Mouse (Mus musculus) spleen, adult 2 months (tissue): ENCODE results near the gene Madd. TPM values are rescaled to one million over a fixed set of nuclear protein-coding genes. Genes with fewer than 3 reads are reported as not detected.

Experiments used
- DNase-seq, 2 experiments: peaks; one replicate each; pipeline versions ENCODE4 v3.0.0 to v3.0.0-alpha.2; 2012 to 2021; ENCODE audit warnings: low spot score in 2 of 2, low read depth in 1 of 2
- H3K27ac ChIP-seq: fragments of 200-500 bp; 2 replicates; pipeline ENCODE4 v1.5.1; 2012; ENCODE audit warnings: low read length, inconsistent platforms; ENCODE audit not compliant: insufficient read depth
- H3K27me3 ChIP-seq: fragments of 200-500 bp; 2 replicates; pipeline ENCODE4 v1.6.1; 2012; ENCODE audit warnings: mild to moderate bottlenecking, moderate library complexity, low read length, inconsistent platforms; ENCODE audit not compliant: control insufficient read depth, insufficient read depth
- H3K36me3 ChIP-seq: fragments of 200-500 bp; 2 replicates; pipeline ENCODE4 v1.6.1; 2012; ENCODE audit warnings: mild to moderate bottlenecking, low read length, inconsistent platforms; ENCODE audit not compliant: control insufficient read depth, insufficient read depth
- H3K4me1 ChIP-seq: fragments of 200-500 bp; 2 replicates; pipeline ENCODE4 v1.6.1; 2011; ENCODE audit warnings: inconsistent platforms; ENCODE audit not compliant: control insufficient read depth, insufficient read depth, insufficient read length
- H3K4me3 ChIP-seq: fragments of 200-500 bp; 2 replicates; pipeline ENCODE4 v1.5.1; 2011; ENCODE audit warnings: mild to moderate bottlenecking, inconsistent platforms; ENCODE audit not compliant: insufficient read depth, insufficient read length; ENCODE audit errors: extremely low read depth
- CTCF ChIP-seq: fragments of 200-500 bp; IDR thresholded peaks from 2 replicates; pipeline ENCODE4 v1.5.1; 2011; ENCODE audit warnings: mild to moderate bottlenecking, inconsistent platforms; ENCODE audit not compliant: insufficient read depth, insufficient read length, insufficient replicate concordance; ENCODE audit errors: extremely low read depth
- POLR2A ChIP-seq: fragments of 200-500 bp; IDR thresholded peaks from 2 replicates; pipeline ENCODE4 v1.6.1; 2011; ENCODE audit warnings: low read depth, low read length, inconsistent platforms
- WGBS: fragments of 180-500 bp; shearing (Covaris S2); methylation state at CpG from one replicate; pipeline ENCODE4 v1.1.7; 2018; 5-methylcytosine and 5-hydroxymethylcytosine counted together
- polyA plus RNA-seq: library from polyadenylated mRNA; depleted of rRNA; stranded (reverse); fragments of >200 nt; gene quantifications from 2 replicates; pipeline ENCODE4 v1.2.3, GENCODE M21; 2012

The Madd gene
- polyA plus RNA-seq, 1 experiment, result 37.3 TPM

- Histone ChIP-seq H3K27ac (no peak overlapping the region), H3K4me3 (no peak overlapping the region), H3K36me3 (peaks cover 54% of the 10 kb centered on the region), H3K27me3 (no peaks in the 10 kb centered on the region), H3K4me1 (no peaks in the 10 kb centered on the region; the same call in 1 of the 2 replicates)
- DNase-seq, result no peak
- 87% methylated on average over 6 of the region's 6 CpGs for WGBS
- TF ChIP-seq CTCF (no peak), POLR2A (no peak)
Observed at GRCm38 (mm10) chr2:91142920-91143319, 40.7 kb downstream of the Madd start.

- Histone ChIP-seq H3K36me3 (peaks cover 53% of the 10 kb centered on the region), H3K27ac (no peak overlapping the region), H3K4me1 (peaks cover 10% of the 10 kb centered on the region; the same call in 1 of the 2 replicates), H3K27me3 (no peaks in the 10 kb centered on the region), H3K4me3 (no peak overlapping the region)
- no peak for DNase-seq
- TF ChIP-seq CTCF (no peak), POLR2A (no peak)
- 95% methylated on average over 8 of the region's 8 CpGs for WGBS
Observed at GRCm38 (mm10) chr2:91139764-91140163, 43.9 kb downstream of the Madd start.

GRCm38 (mm10) chr2:91139311-91139710 is 44.3 kb downstream of the Madd start:
- no peak for TF ChIP-seq POLR2A
- no peak for TF ChIP-seq CTCF
- Histone ChIP-seq H3K36me3 (peaks cover 50% of the 10 kb centered on the region), H3K4me3 (no peak overlapping the region), H3K27me3 (no peaks in the 10 kb centered on the region), H3K4me1 (peaks cover 10% of the 10 kb centered on the region; the same call in 1 of the 2 replicates), H3K27ac (no peak overlapping the region)
- DNase-seq, result no peak
- WGBS, result 84% methylated on average over 5 of the region's 5 CpGs

GRCm38 (mm10) chr2:91137481-91137880 is 46.2 kb downstream of the Madd start:
- H3K27ac ChIP-seq, result no peak overlapping the region
- TF ChIP-seq POLR2A (no peak), CTCF (no peak)
- H3K36me3 ChIP-seq, result peaks cover 35% of the 10 kb centered on the region
- no peak overlapping the region for H3K4me3 ChIP-seq
- H3K27me3 ChIP-seq, result no peaks in the 10 kb centered on the region
- no peak for DNase-seq
- H3K4me1 ChIP-seq, result peaks cover 10% of the 10 kb centered on the region; the same call in 1 of the 2 replicates
- 71% methylated on average over 6 of the region's 6 CpGs for WGBS

GRCm38 (mm10) chr2:91136513-91137412 is 46.9 kb downstream of the Madd start:
- DNase-seq, result no peak
- WGBS, result 44% methylated on average over 11 of the region's 11 CpGs
- TF ChIP-seq POLR2A (no peak), CTCF (no peak)
- no peak overlapping the region for H3K27ac ChIP-seq
- H3K36me3 ChIP-seq, result peaks cover 31% of the 10 kb centered on the region
- peaks cover 10% of the 10 kb centered on the region; the same call in 1 of the 2 replicates for H3K4me1 ChIP-seq
- H3K4me3 ChIP-seq, result no peak overlapping the region
- H3K27me3 ChIP-seq, result no peaks in the 10 kb centered on the region

GRCm38 (mm10) chr2:91132035-91132434 is 51.6 kb downstream of the Madd start:
- H3K27ac ChIP-seq, result no peak overlapping the region
- H3K4me1 ChIP-seq, result peaks cover 6% of the 10 kb centered on the region; the same call in 1 of the 2 replicates
- H3K27me3 ChIP-seq, result no peaks in the 10 kb centered on the region
- TF ChIP-seq POLR2A, result no peak
- TF ChIP-seq CTCF, result no peak
- 33% methylated on average over 3 of the region's 3 CpGs for WGBS
- H3K36me3 ChIP-seq, result peaks cover under 1% of the 10 kb centered on the region; the same call in 1 of the 2 replicates
- DNase-seq, result no peak
- H3K4me3 ChIP-seq, result no peak overlapping the region

GRCm38 (mm10) chr2:91131251-91131650 is 52.4 kb downstream of the Madd start:
- Histone ChIP-seq H3K36me3 (no peaks in the 10 kb centered on the region), H3K27me3 (no peaks in the 10 kb centered on the region), H3K4me3 (no peak overlapping the region), H3K4me1 (no peaks in the 10 kb centered on the region), H3K27ac (no peak overlapping the region)
- WGBS, result 94% methylated on average over 15 of the region's 15 CpGs
- DNase-seq, result no peak
- TF ChIP-seq CTCF (no peak), POLR2A (no peak)
